Mouse (Mus musculus) midbrain, embryonic 12.5 days (tissue): ENCODE results near the gene Abca2. TPM values are rescaled to one million over a fixed set of nuclear protein-coding genes. Genes with fewer than 3 reads are reported as not detected.

Source experiments
- ATAC-seq: fragments of 200-750 bp; cut with Nextera tagmentation; 2 replicates; pipeline ENCODE4 v1.8.0; 2017; ENCODE audit warnings: low read depth, moderate TSS enrichment, moderate library complexity; ENCODE audit not compliant: low FRiP score
- H3K27ac ChIP-seq: fragments of 300-500 bp; sonication (generic); replicated peaks from 2 replicates; pipeline ENCODE4 v1.5.1; 2016; ENCODE audit warnings: mild to moderate bottlenecking
- H3K27me3 ChIP-seq: fragments of 300-500 bp; sonication (generic); 2 replicates; pipeline ENCODE4 v1.6.1; 2016; ENCODE audit warnings: mild to moderate bottlenecking
- H3K36me3 ChIP-seq: fragments of 300-500 bp; sonication (generic); 2 replicates; pipeline ENCODE4 v1.6.1; 2016
- H3K4me1 ChIP-seq: fragments of 300-500 bp; sonication (generic); 2 replicates; pipeline ENCODE4 v1.6.1; 2016
- H3K4me2 ChIP-seq: fragments of 300-500 bp; sonication (generic); replicated peaks from 2 replicates; pipeline ENCODE4 v1.6.1; 2016; ENCODE audit warnings: mild to moderate bottlenecking, moderate library complexity
- H3K4me3 ChIP-seq: fragments of 300-500 bp; sonication (generic); 2 replicates; pipeline ENCODE4 v1.5.1; 2016; ENCODE audit warnings: mild to moderate bottlenecking
- H3K9ac ChIP-seq: fragments of 300-500 bp; sonication (generic); replicated peaks from 2 replicates; pipeline ENCODE4 v1.6.1; 2016; ENCODE audit warnings: mild to moderate bottlenecking, moderate library complexity
- H3K9me3 ChIP-seq: fragments of 300-500 bp; sonication (generic); 2 replicates; pipeline ENCODE4 v1.6.1; 2016; ENCODE audit warnings: mild to moderate bottlenecking
- WGBS: fragments of 180-500 bp; shearing (Covaris S2); methylation state at CpG from one replicate; pipeline ENCODE4 v1.1.7; 2016; 5-methylcytosine and 5-hydroxymethylcytosine counted together
- microRNA-seq: library from miRNA; unstranded; fragments of <30 nt; microRNA quantifications from one replicate; pipeline ENCODE4, GENCODE M21; 2017
- polyA plus RNA-seq: library from polyadenylated mRNA; unstranded; fragments of >200 nt; fragmentation: Nextera tagmentation; extraction: Ambion mirVana; gene quantifications from 2 replicates; pipeline ENCODE4 v1.2.1, GENCODE M21; 2016

Abca2 gene
- polyA plus RNA-seq, 1 experiment from 2014 or later = 9.4 TPM

GRCm38 (mm10) chr2:25492988-25493387 lies 64.5 kb downstream of the Abca2 start:
- no peaks in the 10 kb centered on the region for H3K36me3 ChIP-seq
- no peaks in the 10 kb centered on the region for H3K4me1 ChIP-seq
- H3K27ac ChIP-seq = no peak overlapping the region
- no peak overlapping the region for H3K4me3 ChIP-seq
- H3K4me2 ChIP-seq = no peak overlapping the region
- no peaks in the 10 kb centered on the region for H3K9me3 ChIP-seq
- ATAC-seq = no peak
- WGBS = 86% methylated on average over 5 of the region's 5 CpGs
- H3K27me3 ChIP-seq = no peaks in the 10 kb centered on the region
- no peak overlapping the region for H3K9ac ChIP-seq

GRCm38 (mm10) chr2:25493476-25493961 lies 65.0 kb downstream of the Abca2 start, which contains the start of gene Lcn12:
TSS of gene Lcn12 (minus strand) at chr2:25493911.
- Histone ChIP-seq H3K4me1 (no peaks in the 10 kb centered on the region), H3K9ac (no peak within 1 kb of the TSS), H3K27ac (no peak within 1 kb of the TSS), H3K4me3 (no peak within 1 kb of the TSS), H3K27me3 (no peaks in the 10 kb centered on the region), H3K36me3 (no peaks in the 10 kb centered on the region), H3K4me2 (no peak within 1 kb of the TSS), H3K9me3 (no peaks in the 10 kb centered on the region)
- no peak for ATAC-seq
- 85% methylated on average over 5 of the region's 5 CpGs for WGBS

GRCm38 (mm10) chr2:25496462-25496861 lies 68.0 kb downstream of the Abca2 start:
- no peaks in the 10 kb centered on the region for H3K27me3 ChIP-seq
- no peaks in the 10 kb centered on the region for H3K36me3 ChIP-seq
- whole genome bisulfite sequencing = 49% methylated on average over 4 of the region's 4 CpGs
- no peak overlapping the region for H3K4me3 ChIP-seq
- H3K9ac ChIP-seq = no peak overlapping the region
- H3K4me2 ChIP-seq = no peak overlapping the region
- no peak for ATAC-seq
- H3K27ac ChIP-seq = no peak overlapping the region
- H3K4me1 ChIP-seq = peaks cover 9% of the 10 kb centered on the region
- no peaks in the 10 kb centered on the region for H3K9me3 ChIP-seq

Small RNA genes lying within 50 kb of the gene (microRNA-seq; reads per million reads assigned to microRNA genes)
- not detected for gene Mir3087

Other genes with a start within 250 kb of the Abca2 start
- gene Nrarp, start 247.9 kb upstream of the Abca2 start, polyA plus RNA-seq = 91.2 and 92.1 TPM in 2 replicates
- gene Tor4a, start 231.8 kb upstream of the Abca2 start, polyA plus RNA-seq = 1.4 and 1.6 TPM in 2 replicates
- gene Nelfb, start 217.2 kb upstream of the Abca2 start, polyA plus RNA-seq = 118 and 123 TPM in 2 replicates
- not detected in 2 replicates for gene Stpg3, start 214.1 kb upstream of the Abca2 start, polyA plus RNA-seq
- 0.21 and 1.6 TPM in 2 replicates for gene Fam166a, start 210.0 kb upstream of the Abca2 start, polyA plus RNA-seq
- 460 and 476 TPM in 2 replicates for gene Tubb4b, start 204.0 kb upstream of the Abca2 start, polyA plus RNA-seq
- not detected in 2 replicates for gene Slc34a3, start 194.3 kb upstream of the Abca2 start, polyA plus RNA-seq
- not detected in 2 replicates for gene Rnf224, start 191.9 kb upstream of the Abca2 start, polyA plus RNA-seq
- gene Rnf208, start 186.4 kb upstream of the Abca2 start, polyA plus RNA-seq = 31.9 and 35.3 TPM in 2 replicates
- gene Cysrt1, start 186.3 kb upstream of the Abca2 start, polyA plus RNA-seq = not detected in 2 replicates
- gene AL732309.1, start 181.8 kb upstream of the Abca2 start, polyA plus RNA-seq = 5.1 and 5.2 TPM in 2 replicates
- 20.6 and 23.6 TPM in 2 replicates for gene Tmem203, start 173.3 kb upstream of the Abca2 start, polyA plus RNA-seq
- 10.1 and 10.2 TPM in 2 replicates for gene Tprn, start 166.1 kb upstream of the Abca2 start, polyA plus RNA-seq
- 210 and 216 TPM in 2 replicates for gene Ssna1, start 156.3 kb upstream of the Abca2 start, polyA plus RNA-seq
- 143 and 144 TPM in 2 replicates for gene Anapc2, start 156.2 kb upstream of the Abca2 start, polyA plus RNA-seq
- gene Tmem210, start 140.6 kb upstream of the Abca2 start, polyA plus RNA-seq = not detected in 2 replicates
- gene Lrrc26, start 138.8 kb upstream of the Abca2 start, polyA plus RNA-seq = not detected in 2 replicates
- 6.1 and 8.2 TPM in 2 replicates for gene Grin1, start 109.5 kb upstream of the Abca2 start, polyA plus RNA-seq
- gene Man1b1, start 96.4 kb upstream of the Abca2 start, polyA plus RNA-seq = 72.2 and 72.9 TPM in 2 replicates
- gene Dpp7, start 72.3 kb upstream of the Abca2 start, polyA plus RNA-seq = 19.5 and 20.5 TPM in 2 replicates
- gene Uap1l1, start 63.0 kb upstream of the Abca2 start, polyA plus RNA-seq = 2.9 and 7.4 TPM in 2 replicates
- 52.1 and 52.3 TPM in 2 replicates for gene Sapcd2, start 56.4 kb upstream of the Abca2 start, polyA plus RNA-seq
- 0.20 TPM in 2 replicates for gene Entpd2, start 32.8 kb upstream of the Abca2 start, polyA plus RNA-seq
- 216 and 221 TPM in 2 replicates for gene Npdc1, start 29.4 kb upstream of the Abca2 start, polyA plus RNA-seq
- gene Fut7, start 5.4 kb upstream of the Abca2 start, polyA plus RNA-seq = 0.09 TPM in 1 of 2 replicates, not detected in the other
- 2.5 and 2.9 TPM in 2 replicates for gene Clic3, start 28.1 kb downstream of the Abca2 start, polyA plus RNA-seq
- gene Paxx, start 32.4 kb downstream of the Abca2 start, polyA plus RNA-seq = 42.9 and 48.6 TPM in 2 replicates
- 1.5 and 1.8 TPM in 2 replicates for gene Ptgds, start 41.3 kb downstream of the Abca2 start, polyA plus RNA-seq
- not detected in 2 replicates for gene Lcn12, start 65.2 kb downstream of the Abca2 start, polyA plus RNA-seq
- gene Fbxw5, start 72.0 kb downstream of the Abca2 start, polyA plus RNA-seq = 104 and 112 TPM in 2 replicates
- gene C8g, start 73.0 kb downstream of the Abca2 start, polyA plus RNA-seq = 5.1 and 5.3 TPM in 2 replicates
- 32.3 and 32.4 TPM in 2 replicates for gene Traf2, start 118.2 kb downstream of the Abca2 start, polyA plus RNA-seq
- 362 and 366 TPM in 2 replicates for gene Edf1, start 129.1 kb downstream of the Abca2 start, polyA plus RNA-seq
- gene Mamdc4, start 146.1 kb downstream of the Abca2 start, polyA plus RNA-seq = 5.1 and 7.2 TPM in 2 replicates
- gene Phpt1, start 146.5 kb downstream of the Abca2 start, polyA plus RNA-seq = 166 and 173 TPM in 2 replicates
- 1.8 and 1.9 TPM in 2 replicates for gene Ajm1, start 153.1 kb downstream of the Abca2 start, polyA plus RNA-seq
- 69.3 and 71.0 TPM in 2 replicates for gene Rabl6, start 179.8 kb downstream of the Abca2 start, polyA plus RNA-seq
- gene Ccdc183, start 189.0 kb downstream of the Abca2 start, polyA plus RNA-seq = 0.20 and 0.36 TPM in 2 replicates
- 15.4 and 20.7 TPM in 2 replicates for gene Tmem141, start 193.3 kb downstream of the Abca2 start, polyA plus RNA-seq
- 1.6 and 2.2 TPM in 2 replicates for gene Fcna, start 199.3 kb downstream of the Abca2 start, polyA plus RNA-seq
- gene Lcn8, start 224.4 kb downstream of the Abca2 start, polyA plus RNA-seq = not detected in 2 replicates
- gene Lcn5, start 229.2 kb downstream of the Abca2 start, polyA plus RNA-seq = not detected in 2 replicates
- not detected in 2 replicates for gene Lcn6, start 248.1 kb downstream of the Abca2 start, polyA plus RNA-seq